Mouse (Mus musculus) kidney, embryonic 14.5 days (tissue): Measurements from ENCODE around the gene Tpcn1. TPM values are rescaled to one million over a fixed set of nuclear protein-coding genes. Genes with fewer than 3 reads are reported as not detected.

Source experiments
- ATAC-seq: fragments of 200-750 bp; cut with Nextera tagmentation; 2 replicates; pipeline ENCODE4 v1.8.0; 2017; ENCODE audit warnings: moderate number of reproducible peaks, mild to moderate bottlenecking, moderate TSS enrichment, moderate library complexity; ENCODE audit not compliant: low FRiP score, low TSS enrichment
- H3K27ac ChIP-seq: fragments of 300-500 bp; sonication (generic); 2 replicates; pipeline ENCODE4 v1.5.1; 2014; ENCODE audit warnings: low read depth, mild to moderate bottlenecking, low read length, moderate library complexity, mixed read lengths
- H3K27me3 ChIP-seq: fragments of 300-500 bp; sonication (generic); 2 replicates; pipeline ENCODE4 v1.6.1; 2014; ENCODE audit warnings: mild to moderate bottlenecking, low read length; ENCODE audit not compliant: control insufficient read depth, insufficient read depth
- H3K36me3 ChIP-seq: fragments of 300-500 bp; sonication (generic); 2 replicates; pipeline ENCODE4 v1.6.1; 2014; ENCODE audit warnings: low read length, mixed read lengths; ENCODE audit not compliant: control insufficient read depth, insufficient read depth
- H3K4me1 ChIP-seq: fragments of 300-500 bp; sonication (generic); 2 replicates; pipeline ENCODE4 v1.6.1; 2014; ENCODE audit warnings: low read length, mixed read lengths; ENCODE audit not compliant: control insufficient read depth, insufficient read depth
- H3K4me2 ChIP-seq: fragments of 300-500 bp; sonication (generic); replicated peaks from 2 replicates; pipeline ENCODE4 v1.6.1; 2014; ENCODE audit warnings: low read depth, mild to moderate bottlenecking, low read length
- H3K4me3 ChIP-seq: fragments of 300-500 bp; sonication (generic); 2 replicates; pipeline ENCODE4 v1.5.1; 2014; ENCODE audit warnings: mild to moderate bottlenecking, low read length
- H3K9ac ChIP-seq: fragments of 300-500 bp; sonication (generic); 2 replicates; pipeline ENCODE4 v1.6.1; 2014; ENCODE audit warnings: low read depth, mild to moderate bottlenecking, low read length, moderate library complexity
- H3K9me3 ChIP-seq: fragments of 300-500 bp; sonication (generic); 2 replicates; pipeline ENCODE4 v1.6.1; 2016; ENCODE audit warnings: low read length; ENCODE audit not compliant: control insufficient read depth
- WGBS: fragments of 180-500 bp; shearing (Covaris S2); extraction: QIAGEN DNeasy Blood & Tissue Kit; methylation state at CpG from one replicate; pipeline ENCODE4 v1.1.7; 2014; 5-methylcytosine and 5-hydroxymethylcytosine counted together
- polyA plus RNA-seq: library from polyadenylated mRNA; unstranded; fragments of >200 nt; fragmentation: Nextera tagmentation; extraction: Ambion mirVana; gene quantifications from 2 replicates; pipeline ENCODE4 v1.2.1, GENCODE M21; 2014

Gene Tpcn1
- polyA plus RNA-seq, 1 experiment from 2014 or later: 33.8 TPM

DNA sequence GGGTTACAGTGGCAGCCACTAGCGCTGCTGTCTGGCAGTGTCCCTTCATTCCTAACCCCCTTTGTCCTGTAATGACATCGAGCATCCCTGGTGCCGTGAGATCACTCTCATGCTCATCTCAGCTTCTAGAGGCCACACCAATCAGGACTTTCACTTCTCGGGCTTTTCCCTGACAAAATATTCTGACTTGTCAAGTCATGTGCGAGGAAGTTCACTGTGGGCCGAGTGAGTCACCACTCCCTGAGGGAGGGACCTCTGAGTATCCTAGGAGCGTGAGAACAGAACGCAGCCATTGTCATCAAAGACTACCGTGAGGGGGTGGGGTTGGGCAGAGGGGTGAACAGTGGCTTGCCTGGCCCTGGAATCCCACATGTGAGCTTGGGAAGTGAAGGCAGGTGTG, 70.9 kb downstream of the Tpcn1 start:
- Histone ChIP-seq H3K9me3 (no peaks in the 10 kb centered on the region), H3K27me3 (no peaks in the 10 kb centered on the region), H3K4me2 (no peak overlapping the region), H3K9ac (no peak overlapping the region), H3K27ac (no peak overlapping the region), H3K36me3 (peaks cover 7% of the 10 kb centered on the region), H3K4me1 (peaks cover 34% of the 10 kb centered on the region), H3K4me3 (no peak overlapping the region)
- ATAC-seq: no peak
- WGBS: 53% methylated on average over 9 of the region's 9 CpGs

DNA sequence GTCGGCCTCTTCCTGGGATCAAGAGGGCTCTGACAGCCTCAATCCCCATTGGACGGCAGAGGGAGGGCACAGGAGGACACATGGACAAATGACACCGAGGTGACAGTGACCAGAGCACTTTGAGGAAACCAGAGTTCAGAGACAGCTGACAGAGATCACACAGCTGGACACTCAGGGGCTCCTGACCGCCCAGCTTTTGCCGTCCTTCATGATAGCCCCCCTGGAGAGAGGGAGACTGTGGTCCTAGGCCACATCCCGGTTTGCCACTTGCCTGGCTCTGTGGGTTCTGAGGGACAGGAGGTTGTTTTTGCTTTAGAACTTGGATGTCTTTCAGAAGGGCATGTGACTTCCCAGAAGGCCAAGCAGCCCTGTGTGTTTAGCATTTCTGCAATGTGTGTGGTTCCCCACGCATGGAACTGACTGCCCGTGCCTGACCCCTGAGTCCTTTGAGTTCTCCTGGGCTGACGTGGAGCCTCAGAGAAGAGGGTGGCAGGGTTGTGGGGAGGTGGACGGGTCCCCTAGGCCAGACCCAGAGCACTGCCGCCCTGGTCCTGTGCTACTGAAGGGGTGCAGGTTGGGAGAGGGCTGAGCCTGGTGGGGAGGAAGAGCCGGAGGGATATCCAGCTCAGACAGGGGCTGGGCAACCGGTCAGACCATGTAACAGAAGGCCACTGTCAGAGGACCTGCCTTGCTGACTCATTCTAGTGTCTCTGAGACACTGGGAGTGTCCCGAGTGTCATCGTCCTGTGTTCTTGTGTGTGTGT, 72.1 kb downstream of the Tpcn1 start:
- 40% methylated on average over 15 of the region's 15 CpGs for WGBS
- Histone ChIP-seq H3K27me3 (no peaks in the 10 kb centered on the region), H3K27ac (no peak overlapping the region), H3K9ac (0 out of 2 replicates have a peak overlapping the region, but pooled peaks have one; percentile 12), H3K36me3 (no peaks in the 10 kb centered on the region), H3K4me1 (peaks cover 37% of the 10 kb centered on the region), H3K4me3 (no peak overlapping the region), H3K9me3 (no peaks in the 10 kb centered on the region), H3K4me2 (no peak overlapping the region)
- ATAC-seq: no peak

GRCm38 (mm10) chr5:120515451-120515850, 73.0 kb downstream of the Tpcn1 start:
- H3K9me3 ChIP-seq: no peaks in the 10 kb centered on the region
- H3K9ac ChIP-seq: no peak overlapping the region
- H3K36me3 ChIP-seq: no peaks in the 10 kb centered on the region
- WGBS: 79% methylated on average over 7 of the region's 7 CpGs
- H3K4me1 ChIP-seq: peaks cover 39% of the 10 kb centered on the region
- H3K4me3 ChIP-seq: no peak overlapping the region
- H3K27ac ChIP-seq: peak overlapping the region; percentile 74; the same call in 1 of the 2 replicates
- H3K4me2 ChIP-seq: no peak overlapping the region
- H3K27me3 ChIP-seq: no peaks in the 10 kb centered on the region
- ATAC-seq: no peak

DNA sequence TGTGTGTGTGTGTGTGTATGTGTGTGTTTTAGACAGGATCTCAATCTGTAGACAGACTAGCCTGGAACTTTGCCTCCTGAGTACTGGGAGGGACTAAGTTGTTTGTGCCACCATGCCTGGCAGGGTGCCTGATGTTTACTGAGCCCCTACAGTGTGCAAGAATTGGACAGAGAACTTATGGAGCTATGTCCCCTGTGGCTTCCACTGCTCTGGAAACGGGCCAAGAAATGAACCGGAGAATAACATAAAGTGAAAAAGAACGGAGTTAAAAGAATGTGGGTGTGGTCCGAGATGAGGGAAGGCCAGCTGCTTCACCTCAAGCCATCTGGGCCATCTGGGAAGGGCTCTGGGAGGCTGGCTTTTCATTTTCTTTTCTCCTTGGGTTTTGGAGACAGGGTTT, 73.7 kb downstream of the Tpcn1 start:
- Histone ChIP-seq H3K9me3 (no peaks in the 10 kb centered on the region), H3K36me3 (no peaks in the 10 kb centered on the region), H3K27ac (peak overlapping the region; percentile 74; the same call in 1 of the 2 replicates), H3K4me1 (peaks cover 39% of the 10 kb centered on the region), H3K4me3 (no peak overlapping the region), H3K4me2 (no peak overlapping the region), H3K27me3 (no peaks in the 10 kb centered on the region), H3K9ac (no peak overlapping the region)
- no peak for ATAC-seq
- WGBS: 12% methylated on average over 4 of the region's 4 CpGs

- no peak overlapping the region for H3K4me3 ChIP-seq
- no peak overlapping the region for H3K9ac ChIP-seq
- no peaks in the 10 kb centered on the region for H3K36me3 ChIP-seq
- H3K27ac ChIP-seq: peak overlapping the region; percentile 42; the same call in 1 of the 2 replicates
- WGBS: 58% methylated on average over 9 of the region's 9 CpGs
- peaks cover 39% of the 10 kb centered on the region for H3K4me1 ChIP-seq
- H3K27me3 ChIP-seq: no peaks in the 10 kb centered on the region
- no peak overlapping the region for H3K4me2 ChIP-seq
- H3K9me3 ChIP-seq: no peaks in the 10 kb centered on the region
- ATAC-seq: no peak
Measured at GRCm38 (mm10) chr5:120514031-120514677, 74.3 kb downstream of the Tpcn1 start.

GRCm38 (mm10) chr5:120512911-120513555, 75.4 kb downstream of the Tpcn1 start:
- H3K4me3 ChIP-seq: no peak overlapping the region
- ATAC-seq: no peak
- H3K27ac ChIP-seq: peak overlapping the region; percentile 13; the same call in 1 of the 2 replicates
- H3K4me1 ChIP-seq: peaks cover 39% of the 10 kb centered on the region
- H3K9me3 ChIP-seq: no peaks in the 10 kb centered on the region
- no peaks in the 10 kb centered on the region for H3K27me3 ChIP-seq
- H3K36me3 ChIP-seq: no peaks in the 10 kb centered on the region
- WGBS: 36% methylated on average over 15 of the region's 15 CpGs
- peak overlapping the region; percentile 5; the same call in 1 of the 2 replicates for H3K4me2 ChIP-seq
- H3K9ac ChIP-seq: no peak overlapping the region

DNA sequence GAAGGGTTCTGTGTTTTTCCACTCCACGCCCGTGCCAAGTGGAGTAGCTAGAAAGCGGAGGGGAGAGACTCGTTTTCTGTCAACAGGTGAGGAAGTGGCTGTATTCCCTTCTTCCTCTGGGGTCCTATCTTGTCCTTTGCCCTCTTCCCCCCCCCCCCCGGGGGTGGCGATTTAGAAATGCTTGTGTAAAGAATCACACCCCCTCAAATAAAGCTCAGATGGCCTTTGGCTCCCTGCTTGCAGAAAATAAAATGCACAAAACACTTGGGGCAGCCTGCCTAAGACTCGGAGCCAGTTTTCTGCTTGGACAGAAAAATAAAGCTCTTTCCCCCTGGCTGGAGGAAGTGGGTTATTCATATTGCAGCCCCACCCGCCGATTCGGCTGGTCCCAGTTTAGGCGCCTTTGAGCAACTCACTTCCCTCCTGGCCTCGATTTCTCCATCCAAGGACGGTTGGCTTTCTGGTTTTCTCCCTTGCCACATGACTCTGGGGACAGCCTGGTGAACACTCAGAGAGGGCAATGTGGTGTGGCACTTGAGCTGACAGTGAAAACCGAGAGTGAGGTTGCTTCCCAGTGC, 76.7 kb downstream of the Tpcn1 start:
- H3K36me3 ChIP-seq: no peaks in the 10 kb centered on the region
- H3K4me1 ChIP-seq: peaks cover 32% of the 10 kb centered on the region
- H3K9ac ChIP-seq: peak overlapping the region; percentile 52; the same call in 1 of the 2 replicates
- no peak overlapping the region for H3K27ac ChIP-seq
- H3K4me2 ChIP-seq: peak overlapping the region; percentile 68
- 27% methylated on average over 14 of the region's 14 CpGs for WGBS
- no peak for ATAC-seq
- no peaks in the 10 kb centered on the region for H3K9me3 ChIP-seq
- H3K4me3 ChIP-seq: peak overlapping the region; percentile 53
- no peaks in the 10 kb centered on the region for H3K27me3 ChIP-seq

DNA sequence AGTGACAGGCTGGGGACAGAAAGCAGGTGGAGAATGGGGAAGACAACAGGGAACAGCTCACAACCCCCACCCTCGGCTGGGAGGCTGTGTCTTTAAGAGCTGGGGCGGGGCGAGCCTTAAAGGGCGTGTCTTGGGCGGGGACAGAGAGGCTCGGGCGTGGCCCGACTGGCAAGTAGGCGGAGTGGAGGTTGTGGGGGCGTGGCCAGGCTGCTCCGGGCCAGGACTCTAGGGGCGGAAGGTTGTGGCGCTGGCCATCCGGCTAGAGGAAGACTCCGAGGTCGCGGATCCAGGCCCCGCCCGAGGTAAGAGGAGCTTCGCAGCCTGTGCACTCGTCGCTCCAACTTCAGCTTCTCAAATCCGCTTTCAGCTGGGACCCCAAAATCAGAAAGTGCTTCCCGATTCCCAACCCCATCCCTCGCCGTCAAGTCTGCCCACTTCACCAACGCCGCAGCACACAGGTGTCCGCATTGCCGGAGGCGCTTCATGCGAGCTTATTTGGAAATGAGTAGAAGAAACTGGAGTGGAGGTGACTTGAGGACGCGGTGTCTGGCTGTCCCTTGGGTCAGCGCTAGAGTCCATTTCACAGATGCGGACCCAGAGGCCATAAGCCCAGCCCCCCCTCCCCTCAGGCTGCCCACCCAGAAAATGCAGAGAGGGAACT, 77.4 kb downstream of the Tpcn1 start, which contains the start of gene Slc8b1:
Gene Slc8b1 (plus strand): TSS at position 187 of the 661 bp plus-strand sequence.
- peak; percentile 93 for ATAC-seq
- H3K4me2 ChIP-seq: peak within 1 kb of the TSS; percentile 68
- no peak within 1 kb of the TSS for H3K27ac ChIP-seq

More for the DNA sequence above, 77.4 kb downstream of the Tpcn1 start, which contains the start of gene Slc8b1:
- Histone ChIP-seq H3K9ac (peak within 1 kb of the TSS; percentile 52; the same call in 1 of the 2 replicates), H3K4me1 (peaks cover 28% of the 10 kb centered on the region), H3K9me3 (no peaks in the 10 kb centered on the region), H3K4me3 (peak within 1 kb of the TSS; percentile 53), H3K27me3 (no peaks in the 10 kb centered on the region), H3K36me3 (no peaks in the 10 kb centered on the region)
- 1% methylated on average over 35 of the region's 36 CpGs for WGBS
